Mouse (Mus musculus): ENCODE results near the gene Pih1d3. TPM values are rescaled to one million over a fixed set of nuclear protein-coding genes. Genes with fewer than 3 reads are reported as not detected.

Pih1d3 gene
- polyA plus RNA-seq (2014; fragmentation: Nextera tagmentation; extraction: Ambion mirVana): not detected in 2 replicates

DNA sequence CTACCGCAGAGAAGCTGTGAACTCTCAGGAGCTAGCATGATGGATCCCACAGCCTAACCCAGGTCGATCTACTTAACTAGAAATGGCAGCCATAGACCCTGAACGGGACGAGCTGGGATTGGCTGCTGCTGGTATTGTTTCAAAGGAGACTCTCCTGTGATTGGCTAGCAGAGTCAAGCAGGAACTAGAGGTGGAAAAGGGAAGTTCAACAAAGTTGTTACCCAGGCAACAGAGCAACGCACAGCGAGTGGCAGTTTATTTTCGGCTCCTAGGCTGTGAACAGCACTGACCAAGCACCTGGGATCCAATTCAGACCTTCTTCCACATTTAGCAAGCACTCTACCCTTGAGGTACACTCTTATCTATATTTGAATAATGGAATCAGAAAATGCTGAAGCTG, at the start of gene Pih1d3, which contains the start of gene 4931428L18Rik:
Gene Pih1d3 (plus strand): TSS at position 275 of the 400 bp plus-strand sequence.
Gene 4931428L18Rik (minus strand): TSS at position 121 of the 400 bp plus-strand sequence.
- H3K27ac ChIP-seq (ENCODE audit: low read depth, low read length): no peak within 1 kb of the TSS
- H3K4me1 ChIP-seq (ENCODE audit: control insufficient read depth, insufficient read depth, low read length): no peaks in the 10 kb centered on the region
- H3K27me3 ChIP-seq (replicated peaks; ENCODE audit: control insufficient read depth, insufficient read depth, low read length): no peaks in the 10 kb centered on the region
- H3K36me3 ChIP-seq (ENCODE audit: control insufficient read depth, insufficient read depth, low read length): no peaks in the 10 kb centered on the region
- H3K9ac ChIP-seq (ENCODE audit: low read length): no peak within 1 kb of the TSS
- DNase-seq (ENCODE audit: low spot score) (no peak), ATAC-seq (no peak)
- WGBS: 84% methylated on average over 7 of the region's 7 CpGs
- no peak within 1 kb of the TSS for H3K4me3 ChIP-seq (ENCODE audit: low read depth, low read length)
- no peak within 1 kb of the TSS for H3K4me2 ChIP-seq (ENCODE audit: low read length)
- no peaks in the 10 kb centered on the region for H3K9me3 ChIP-seq (replicated peaks; ENCODE audit: control insufficient read depth, low read length)

DNA sequence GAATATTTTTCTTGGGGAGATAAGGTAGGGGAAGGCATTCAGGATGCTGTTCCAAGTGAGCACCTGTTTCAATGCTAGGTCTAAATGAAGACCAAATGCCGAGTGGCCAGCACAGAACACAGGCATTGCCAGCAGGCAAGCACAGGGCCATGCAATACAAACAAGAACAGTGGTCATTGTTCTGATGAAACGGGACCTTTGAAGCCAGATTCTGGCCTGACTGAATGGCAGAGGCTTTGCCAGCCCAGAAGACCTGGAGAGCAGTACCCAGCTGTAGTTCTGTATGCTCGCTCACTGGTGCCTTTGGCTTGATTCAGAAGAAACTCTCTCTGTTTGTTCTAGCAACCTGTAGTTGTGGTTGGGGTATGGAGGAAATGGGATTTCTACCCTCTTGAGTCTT, 47.2 kb upstream of the Pih1d3 start:
- Histone ChIP-seq H3K9ac (ENCODE audit: low read length) (no peak overlapping the region), H3K4me1 (ENCODE audit: control insufficient read depth, insufficient read depth, low read length) (no peaks in the 10 kb centered on the region), H3K4me2 (ENCODE audit: low read length) (no peak overlapping the region), H3K9me3 (replicated peaks; ENCODE audit: control insufficient read depth, low read length) (no peaks in the 10 kb centered on the region), H3K36me3 (ENCODE audit: control insufficient read depth, insufficient read depth, low read length) (no peaks in the 10 kb centered on the region), H3K27ac (ENCODE audit: low read depth, low read length) (no peak overlapping the region), H3K4me3 (ENCODE audit: low read depth, low read length) (no peak overlapping the region), H3K27me3 (replicated peaks; ENCODE audit: control insufficient read depth, insufficient read depth, low read length) (no peaks in the 10 kb centered on the region)
- 67% methylated on average over 3 of the region's 3 CpGs for WGBS
- DNase-seq (ENCODE audit: low spot score) (no peak), ATAC-seq (no peak)

DNA sequence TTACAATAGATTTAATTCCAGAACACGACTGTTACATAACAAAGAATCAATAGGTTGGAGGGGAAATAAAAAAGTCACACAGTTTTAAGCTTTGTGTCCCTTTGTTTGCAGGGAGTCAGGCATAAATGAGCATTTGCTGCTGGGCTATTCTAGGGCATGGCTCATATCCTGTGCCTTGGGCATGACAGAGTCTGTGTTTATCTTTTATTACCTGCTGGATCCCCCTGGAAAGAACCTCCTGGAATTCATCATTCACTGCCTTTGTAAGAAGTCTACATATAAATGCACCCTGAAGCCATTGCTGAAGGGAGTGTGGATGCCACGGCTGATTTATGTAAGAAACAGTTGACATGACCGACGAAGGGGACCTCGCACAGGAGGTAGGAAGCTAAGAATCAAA, 46.5 kb upstream of the Pih1d3 start, which contains the start of gene Lgsn:
Gene Lgsn (plus strand): TSS at position 301 of the 400 bp plus-strand sequence.
- no peak for ATAC-seq
- H3K9ac ChIP-seq (ENCODE audit: low read length): no peak within 1 kb of the TSS
- H3K36me3 ChIP-seq (ENCODE audit: control insufficient read depth, insufficient read depth, low read length): no peaks in the 10 kb centered on the region
- no peak within 1 kb of the TSS for H3K4me2 ChIP-seq (ENCODE audit: low read length)
- no peak for DNase-seq (ENCODE audit: low spot score)
- H3K4me3 ChIP-seq (ENCODE audit: low read depth, low read length): no peak within 1 kb of the TSS
- H3K9me3 ChIP-seq (replicated peaks; ENCODE audit: control insufficient read depth, low read length): no peaks in the 10 kb centered on the region
- H3K27ac ChIP-seq (ENCODE audit: low read depth, low read length): no peak within 1 kb of the TSS
- WGBS: 78% methylated on average over 5 of the region's 5 CpGs
- no peaks in the 10 kb centered on the region for H3K27me3 ChIP-seq (replicated peaks; ENCODE audit: control insufficient read depth, insufficient read depth, low read length)
- no peaks in the 10 kb centered on the region for H3K4me1 ChIP-seq (ENCODE audit: control insufficient read depth, insufficient read depth, low read length)

DNA sequence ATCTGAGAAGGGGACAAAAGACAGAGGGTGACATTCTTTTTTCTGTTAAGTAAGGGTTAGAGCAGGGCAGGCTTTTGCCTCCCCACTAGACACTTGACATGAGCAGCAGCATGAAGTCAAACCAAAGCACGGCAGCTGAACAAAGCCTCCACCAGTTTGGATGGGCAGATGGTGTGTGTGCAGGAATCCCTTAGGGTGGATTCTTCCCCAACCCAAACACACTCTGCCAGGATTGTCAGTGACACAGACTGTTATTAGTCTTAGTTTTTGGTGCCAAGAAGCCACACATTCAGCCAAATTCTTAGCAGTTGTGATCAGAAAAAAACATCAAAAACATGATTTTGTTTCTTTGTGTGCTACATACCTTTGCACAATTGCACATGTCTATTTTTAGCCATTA, 44.4 kb upstream of the Pih1d3 start:
- ATAC-seq: peak; percentile 75; the same call in 1 of the 2 replicates

DNA sequence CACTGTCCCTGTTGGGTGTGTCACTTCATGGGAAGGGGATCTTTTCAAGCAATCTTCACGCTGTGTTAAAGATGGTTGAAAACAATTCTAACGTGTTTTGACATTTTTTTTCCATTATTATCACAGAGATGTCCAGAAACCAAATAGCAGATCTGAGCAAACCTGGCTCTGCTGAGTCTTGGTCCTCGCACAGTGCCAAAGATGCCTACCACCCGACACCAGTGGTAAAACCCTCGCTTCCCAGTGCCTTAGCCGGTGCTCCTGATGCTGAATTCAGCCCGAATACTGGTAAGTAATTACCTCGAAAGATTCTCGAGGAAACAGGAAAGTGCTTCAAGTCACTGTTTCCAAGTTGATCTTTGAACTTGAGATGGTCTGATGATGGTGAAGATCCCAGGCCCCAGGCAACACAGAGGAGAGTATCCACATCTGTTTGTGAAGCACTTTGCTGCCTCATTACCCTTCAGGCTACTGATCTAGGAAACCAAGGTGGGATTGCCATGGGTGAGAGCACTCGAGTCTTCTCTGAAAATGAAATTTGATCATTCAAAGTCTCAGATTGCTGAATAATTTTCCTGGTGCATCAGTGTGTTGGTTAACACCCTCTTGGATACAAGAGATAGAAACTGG, 32.3 kb upstream of the Pih1d3 start:
- no peak for ATAC-seq
- 85% methylated on average over 10 of the region's 10 CpGs for WGBS

More for the DNA sequence above, 44.4 kb upstream of the Pih1d3 start:
- H3K4me3 ChIP-seq (ENCODE audit: low read depth, low read length): no peak overlapping the region
- peak; percentile 76 for DNase-seq (ENCODE audit: low spot score)
- no peaks in the 10 kb centered on the region for H3K4me1 ChIP-seq (ENCODE audit: control insufficient read depth, insufficient read depth, low read length)
- H3K36me3 ChIP-seq (ENCODE audit: control insufficient read depth, insufficient read depth, low read length): no peaks in the 10 kb centered on the region
- H3K4me2 ChIP-seq (ENCODE audit: low read length): no peak overlapping the region
- no peaks in the 10 kb centered on the region for H3K9me3 ChIP-seq (replicated peaks; ENCODE audit: control insufficient read depth, low read length)
- H3K27me3 ChIP-seq (replicated peaks; ENCODE audit: control insufficient read depth, insufficient read depth, low read length): no peaks in the 10 kb centered on the region
- H3K9ac ChIP-seq (ENCODE audit: low read length): no peak overlapping the region
- WGBS: 41% methylated on average over 1 of the region's 1 CpGs
- 0 out of 2 replicates have a peak overlapping the region, but pooled peaks have one; percentile 14 for H3K27ac ChIP-seq (ENCODE audit: low read depth, low read length)

DNA sequence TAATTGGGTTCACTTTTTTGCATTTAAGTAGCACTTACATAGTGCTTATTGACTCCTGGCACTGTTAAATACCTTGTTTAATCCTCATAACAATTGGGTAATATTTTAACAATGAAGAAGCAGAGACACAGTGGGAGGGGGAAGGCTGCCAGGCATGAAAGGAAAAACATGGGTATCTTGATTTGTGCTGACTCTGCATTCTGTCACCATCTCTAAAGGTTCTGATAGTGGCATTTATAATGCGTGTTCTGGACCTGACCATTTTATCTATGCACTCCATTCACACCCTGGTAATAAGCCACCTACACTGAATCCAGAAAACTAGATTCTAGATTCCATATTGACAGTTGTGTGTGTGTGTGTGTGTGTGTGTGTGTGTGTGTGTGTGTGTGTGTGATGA, 27.0 kb upstream of the Pih1d3 start:
- WGBS: 77% methylated on average over 1 of the region's 1 CpGs
- Histone ChIP-seq H3K9ac (ENCODE audit: low read length) (no peak overlapping the region), H3K4me2 (ENCODE audit: low read length) (no peak overlapping the region), H3K4me3 (ENCODE audit: low read depth, low read length) (no peak overlapping the region), H3K36me3 (ENCODE audit: control insufficient read depth, insufficient read depth, low read length) (no peaks in the 10 kb centered on the region), H3K27me3 (replicated peaks; ENCODE audit: control insufficient read depth, insufficient read depth, low read length) (no peaks in the 10 kb centered on the region), H3K27ac (ENCODE audit: low read depth, low read length) (no peak overlapping the region), H3K4me1 (ENCODE audit: control insufficient read depth, insufficient read depth, low read length) (no peaks in the 10 kb centered on the region), H3K9me3 (replicated peaks; ENCODE audit: control insufficient read depth, low read length) (no peaks in the 10 kb centered on the region)
- no peak for DNase-seq (ENCODE audit: low spot score)
- ATAC-seq: no peak

More for the DNA sequence above, 32.3 kb upstream of the Pih1d3 start:
- H3K36me3 ChIP-seq (ENCODE audit: control insufficient read depth, insufficient read depth, low read length): no peaks in the 10 kb centered on the region
- no peak overlapping the region for H3K4me3 ChIP-seq (ENCODE audit: low read depth, low read length)
- H3K4me2 ChIP-seq (ENCODE audit: low read length): no peak overlapping the region
- no peaks in the 10 kb centered on the region for H3K9me3 ChIP-seq (replicated peaks; ENCODE audit: control insufficient read depth, low read length)
- no peak for DNase-seq (ENCODE audit: low spot score)
- no peaks in the 10 kb centered on the region for H3K4me1 ChIP-seq (ENCODE audit: control insufficient read depth, insufficient read depth, low read length)
- no peak overlapping the region for H3K27ac ChIP-seq (ENCODE audit: low read depth, low read length)
- no peak overlapping the region for H3K9ac ChIP-seq (ENCODE audit: low read length)
- no peaks in the 10 kb centered on the region for H3K27me3 ChIP-seq (replicated peaks; ENCODE audit: control insufficient read depth, insufficient read depth, low read length)

DNA sequence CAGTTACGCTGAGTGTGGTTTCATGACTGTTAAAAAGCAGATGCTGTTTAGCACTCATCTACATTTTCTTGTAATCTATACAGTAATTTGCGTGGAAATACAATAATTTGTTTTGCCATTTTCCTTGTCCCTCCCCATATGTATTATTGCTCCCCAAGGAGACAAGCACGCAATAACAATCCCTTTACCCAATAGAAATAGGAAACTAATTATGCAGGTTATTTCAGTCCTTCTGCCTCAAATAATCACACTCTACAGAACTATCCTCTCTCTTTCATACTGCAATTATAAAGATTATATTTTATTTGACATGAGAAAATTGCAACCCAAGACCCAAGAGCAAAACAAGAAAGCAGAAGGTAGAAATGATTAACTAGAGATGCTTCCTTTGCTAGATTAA, 25.7 kb upstream of the Pih1d3 start:
- H3K4me1 ChIP-seq (ENCODE audit: control insufficient read depth, insufficient read depth, low read length): no peaks in the 10 kb centered on the region
- WGBS: 84% methylated on average over 3 of the region's 3 CpGs
- H3K4me2 ChIP-seq (ENCODE audit: low read length): no peak overlapping the region
- no peak overlapping the region for H3K4me3 ChIP-seq (ENCODE audit: low read depth, low read length)
- H3K27me3 ChIP-seq (replicated peaks; ENCODE audit: control insufficient read depth, insufficient read depth, low read length): no peaks in the 10 kb centered on the region
- H3K9ac ChIP-seq (ENCODE audit: low read length): no peak overlapping the region
- ATAC-seq (no peak), DNase-seq (ENCODE audit: low spot score) (no peak)
- no peak overlapping the region for H3K27ac ChIP-seq (ENCODE audit: low read depth, low read length)
- no peaks in the 10 kb centered on the region for H3K9me3 ChIP-seq (replicated peaks; ENCODE audit: control insufficient read depth, low read length)
- H3K36me3 ChIP-seq (ENCODE audit: control insufficient read depth, insufficient read depth, low read length): no peaks in the 10 kb centered on the region

DNA sequence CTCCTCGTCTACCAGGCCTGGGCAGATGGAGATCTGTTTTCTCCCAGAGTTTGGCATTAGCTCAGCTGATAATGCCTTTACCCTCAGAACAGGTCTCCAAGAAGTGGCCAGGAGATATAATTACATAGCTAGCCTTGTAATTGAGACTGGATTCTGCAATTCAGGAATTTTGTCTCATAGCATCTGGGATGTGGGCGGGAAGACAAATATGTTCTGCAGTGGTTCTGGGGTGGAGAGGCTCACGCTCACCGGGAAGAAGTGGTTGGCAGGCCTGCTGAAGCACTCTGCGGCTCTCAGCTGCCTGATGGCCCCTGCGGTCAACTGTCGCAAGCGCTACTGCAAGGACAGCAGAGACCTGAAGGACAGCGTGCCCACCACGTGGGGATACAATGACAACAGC, 18.9 kb upstream of the Pih1d3 start:
- DNase-seq (ENCODE audit: low spot score) (no peak), ATAC-seq (no peak)
- no peaks in the 10 kb centered on the region for H3K4me1 ChIP-seq (ENCODE audit: control insufficient read depth, insufficient read depth, low read length)
- H3K36me3 ChIP-seq (ENCODE audit: control insufficient read depth, insufficient read depth, low read length): no peaks in the 10 kb centered on the region
- no peak overlapping the region for H3K27ac ChIP-seq (ENCODE audit: low read depth, low read length)
- H3K27me3 ChIP-seq (replicated peaks; ENCODE audit: control insufficient read depth, insufficient read depth, low read length): no peaks in the 10 kb centered on the region
- no peak overlapping the region for H3K9ac ChIP-seq (ENCODE audit: low read length)
- H3K4me2 ChIP-seq (ENCODE audit: low read length): no peak overlapping the region
- H3K9me3 ChIP-seq (replicated peaks; ENCODE audit: control insufficient read depth, low read length): no peaks in the 10 kb centered on the region
- H3K4me3 ChIP-seq (ENCODE audit: low read depth, low read length): no peak overlapping the region
- 93% methylated on average over 10 of the region's 10 CpGs for WGBS

DNA sequence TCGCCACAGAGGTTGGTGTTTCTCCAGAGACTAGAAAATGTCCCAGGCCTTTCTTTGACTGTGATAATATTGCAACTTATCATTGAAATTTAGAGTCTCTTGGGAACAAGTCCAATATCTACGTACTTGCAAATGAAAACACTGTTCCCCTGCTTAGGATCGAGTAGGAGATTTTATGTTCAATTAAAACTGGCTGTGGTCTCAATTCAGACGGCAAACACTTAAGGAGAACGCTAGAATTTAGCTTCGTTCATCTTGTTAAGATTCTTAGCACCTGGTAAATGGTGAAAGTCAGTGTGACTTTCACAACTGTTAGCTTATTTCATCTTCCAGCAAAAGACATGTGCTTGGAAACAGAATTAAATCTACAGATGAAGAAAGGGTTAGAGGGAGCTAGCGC, 17.3 kb upstream of the Pih1d3 start:
- no peaks in the 10 kb centered on the region for H3K9me3 ChIP-seq (replicated peaks; ENCODE audit: control insufficient read depth, low read length)
- H3K4me2 ChIP-seq (ENCODE audit: low read length): no peak overlapping the region
- no peaks in the 10 kb centered on the region for H3K4me1 ChIP-seq (ENCODE audit: control insufficient read depth, insufficient read depth, low read length)
- H3K27ac ChIP-seq (ENCODE audit: low read depth, low read length): no peak overlapping the region
- H3K36me3 ChIP-seq (ENCODE audit: control insufficient read depth, insufficient read depth, low read length): no peaks in the 10 kb centered on the region
- no peaks in the 10 kb centered on the region for H3K27me3 ChIP-seq (replicated peaks; ENCODE audit: control insufficient read depth, insufficient read depth, low read length)
- no peak overlapping the region for H3K9ac ChIP-seq (ENCODE audit: low read length)
- H3K4me3 ChIP-seq (ENCODE audit: low read depth, low read length): no peak overlapping the region
- DNase-seq (ENCODE audit: low spot score) (peak; percentile 16), ATAC-seq (no peak; the same call in 1 of the 2 replicates)
- WGBS: 52% methylated on average over 7 of the region's 7 CpGs
